Mouse (Mus musculus): Measurements from ENCODE around the gene 5031439G07Rik. TPM values are rescaled to one million over a fixed set of nuclear protein-coding genes. Genes with fewer than 3 reads are reported as not detected.

The 5031439G07Rik gene
- polyA plus RNA-seq, 1 experiment from 2014 or later = 18.7 TPM

- 64% methylated on average over 7 of the region's 7 CpGs for WGBS
- peaks cover 5% of the 10 kb centered on the region for H3K4me1 ChIP-seq
- no peak overlapping the region for H3K27ac ChIP-seq
- H3K27me3 ChIP-seq = no peaks in the 10 kb centered on the region
- H3K36me3 ChIP-seq = 0 out of 2 replicates have a peak, but pooled peaks cover 7% of the 10 kb centered on the region
- no peak for ATAC-seq (ENCODE audit: low FRiP score)
- no peak overlapping the region for H3K4me3 ChIP-seq
- no peaks in the 10 kb centered on the region for H3K9me3 ChIP-seq (replicated peaks)
- no peak overlapping the region for H3K4me2 ChIP-seq (replicated peaks)
- no peak overlapping the region for H3K9ac ChIP-seq
Observed at GRCm38 (mm10) chr15:84965575-84966360, 22.6 kb downstream of the 5031439G07Rik start.

GRCm38 (mm10) chr15:84964771-84965170 lies 23.6 kb downstream of the 5031439G07Rik start:
- H3K4me3 ChIP-seq = no peak overlapping the region
- H3K9me3 ChIP-seq (replicated peaks) = no peaks in the 10 kb centered on the region
- no peaks in the 10 kb centered on the region for H3K27me3 ChIP-seq
- H3K4me1 ChIP-seq = peaks cover 12% of the 10 kb centered on the region
- WGBS = 84% methylated on average over 5 of the region's 5 CpGs
- H3K4me2 ChIP-seq (replicated peaks) = no peak overlapping the region
- H3K9ac ChIP-seq = no peak overlapping the region
- no peak for ATAC-seq (ENCODE audit: low FRiP score)
- H3K27ac ChIP-seq = no peak overlapping the region
- H3K36me3 ChIP-seq = 0 out of 2 replicates have a peak, but pooled peaks cover 4% of the 10 kb centered on the region

- Histone ChIP-seq H3K4me1 (peaks cover 25% of the 10 kb centered on the region), H3K4me3 (no peak overlapping the region), H3K27ac (no peak overlapping the region), H3K9me3 (replicated peaks) (no peaks in the 10 kb centered on the region), H3K27me3 (no peaks in the 10 kb centered on the region), H3K9ac (no peak overlapping the region), H3K4me2 (replicated peaks) (no peak overlapping the region), H3K36me3 (peaks cover 10% of the 10 kb centered on the region; the same call in 1 of the 2 replicates)
- ATAC-seq (ENCODE audit: low FRiP score) = no peak
- WGBS = 83% methylated on average over 2 of the region's 2 CpGs
Observed at GRCm38 (mm10) chr15:84962518-84962917, 25.8 kb downstream of the 5031439G07Rik start.

DNA sequence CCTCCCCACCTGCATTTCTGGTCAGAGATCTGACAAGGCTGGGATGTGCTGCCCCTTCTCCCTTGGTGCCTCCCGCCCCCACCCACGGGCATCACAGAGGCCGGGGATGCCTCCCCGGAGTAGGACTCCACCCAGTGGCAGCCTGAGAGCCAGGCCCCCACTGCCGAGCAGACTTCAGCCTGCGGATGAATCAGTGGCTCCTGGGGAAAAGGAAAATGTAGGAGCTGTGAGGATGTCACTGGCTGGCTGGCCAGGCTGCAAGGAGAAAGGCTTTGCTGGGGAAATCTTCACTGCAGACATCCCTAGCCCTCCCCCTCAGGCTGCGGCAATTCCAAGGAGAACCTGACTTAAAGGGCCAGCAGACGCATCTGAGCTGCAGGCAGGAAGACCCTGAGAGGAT lies 27.7 kb downstream of the 5031439G07Rik start:
- H3K9ac ChIP-seq = peak overlapping the region; percentile 53
- H3K9me3 ChIP-seq (replicated peaks) = no peaks in the 10 kb centered on the region
- peaks cover 16% of the 10 kb centered on the region for H3K36me3 ChIP-seq
- H3K27me3 ChIP-seq = no peaks in the 10 kb centered on the region
- 0 out of 2 replicates have a peak overlapping the region, but pooled peaks have one; percentile 13 for H3K4me2 ChIP-seq (replicated peaks)
- H3K27ac ChIP-seq = no peak overlapping the region
- H3K4me1 ChIP-seq = peaks cover 26% of the 10 kb centered on the region
- WGBS = 26% methylated on average over 8 of the region's 8 CpGs
- ATAC-seq (ENCODE audit: low FRiP score) = no peak
- H3K4me3 ChIP-seq = no peak overlapping the region

DNA sequence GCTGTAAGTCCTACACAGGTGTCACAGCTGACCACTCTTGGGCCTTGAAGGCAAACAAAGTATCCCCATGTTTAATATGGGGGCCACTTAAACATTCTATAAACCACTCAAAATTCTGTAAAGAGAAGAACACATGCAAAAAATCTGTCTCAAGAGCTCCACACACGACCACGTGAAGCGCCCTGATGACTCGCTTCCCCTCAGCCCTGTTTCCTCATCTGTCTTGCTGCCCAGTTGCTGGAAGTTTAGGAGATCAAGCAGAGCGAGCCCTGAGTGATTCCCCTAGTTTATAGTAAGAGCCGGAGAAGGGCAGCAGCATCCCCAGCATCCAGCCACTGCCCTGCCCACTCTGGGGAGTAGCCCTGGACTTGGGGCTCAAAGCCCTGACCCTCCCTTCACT lies 28.5 kb downstream of the 5031439G07Rik start:
- Histone ChIP-seq H3K27me3 (no peaks in the 10 kb centered on the region), H3K4me3 (no peak overlapping the region), H3K36me3 (peaks cover 24% of the 10 kb centered on the region), H3K4me1 (peaks cover 26% of the 10 kb centered on the region), H3K9me3 (replicated peaks) (no peaks in the 10 kb centered on the region), H3K27ac (no peak overlapping the region), H3K4me2 (replicated peaks) (no peak overlapping the region), H3K9ac (no peak overlapping the region)
- ATAC-seq (ENCODE audit: low FRiP score) = no peak
- WGBS = 91% methylated on average over 6 of the region's 6 CpGs

- Histone ChIP-seq H3K4me2 (replicated peaks) (no peak overlapping the region), H3K4me3 (no peak overlapping the region), H3K9ac (no peak overlapping the region), H3K4me1 (peaks cover 26% of the 10 kb centered on the region), H3K27ac (no peak overlapping the region), H3K9me3 (replicated peaks) (no peaks in the 10 kb centered on the region), H3K36me3 (peaks cover 40% of the 10 kb centered on the region), H3K27me3 (no peaks in the 10 kb centered on the region)
- ATAC-seq (ENCODE audit: low FRiP score) = no peak
- 88% methylated on average over 3 of the region's 3 CpGs for WGBS
Observed at GRCm38 (mm10) chr15:84958331-84958730, 30.0 kb downstream of the 5031439G07Rik start.

DNA sequence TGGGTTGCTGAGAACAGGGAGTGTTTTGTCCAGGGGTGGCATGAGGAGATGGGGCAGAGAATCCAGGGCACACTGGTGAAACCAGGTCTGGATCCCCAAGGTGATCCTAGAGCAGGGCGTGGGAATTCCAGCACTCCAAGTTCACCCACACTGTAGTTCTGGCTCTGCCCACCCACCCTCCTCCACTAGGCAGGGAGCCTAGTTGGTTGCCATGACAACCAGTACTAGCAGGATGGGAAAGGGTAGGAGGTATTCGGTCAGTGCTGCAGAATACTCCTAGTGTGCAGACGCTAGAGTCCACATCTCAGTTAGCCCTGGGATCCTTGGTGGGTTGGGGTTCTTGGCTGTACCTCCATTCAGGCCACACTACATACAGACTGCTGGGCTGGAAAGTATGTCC lies 30.5 kb downstream of the 5031439G07Rik start:
- no peak overlapping the region for H3K4me3 ChIP-seq
- H3K27me3 ChIP-seq = no peaks in the 10 kb centered on the region
- peaks cover 26% of the 10 kb centered on the region for H3K4me1 ChIP-seq
- H3K27ac ChIP-seq = no peak overlapping the region
- no peak overlapping the region for H3K4me2 ChIP-seq (replicated peaks)
- ATAC-seq (ENCODE audit: low FRiP score) = peak; percentile 66
- H3K36me3 ChIP-seq = peaks cover 45% of the 10 kb centered on the region
- WGBS = 26% methylated on average over 3 of the region's 3 CpGs
- no peaks in the 10 kb centered on the region for H3K9me3 ChIP-seq (replicated peaks)
- H3K9ac ChIP-seq = no peak overlapping the region

DNA sequence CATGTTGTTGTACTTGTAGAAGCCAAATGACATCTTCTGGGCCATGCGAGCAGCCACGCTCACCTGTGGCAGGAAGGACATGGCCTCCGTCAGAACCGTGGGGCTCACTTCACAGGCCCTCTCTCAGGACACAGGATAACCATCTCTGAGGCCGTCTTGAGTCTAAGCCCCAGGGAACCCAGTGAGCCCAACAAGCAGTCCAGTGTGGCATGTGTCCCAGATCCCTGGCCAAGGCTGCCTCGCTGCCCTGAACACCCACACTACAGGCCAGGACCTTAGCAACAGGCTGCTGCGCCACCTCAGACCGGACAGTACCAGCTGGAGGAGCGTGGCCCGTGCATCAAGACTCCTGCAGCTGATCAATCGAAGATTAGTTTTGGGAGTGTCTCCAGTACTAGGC lies 35.1 kb downstream of the 5031439G07Rik start:
- ATAC-seq (ENCODE audit: low FRiP score) = no peak
- no peak overlapping the region for H3K9ac ChIP-seq
- H3K36me3 ChIP-seq = peaks cover 84% of the 10 kb centered on the region

GRCm38 (mm10) chr15:84950053-84950452 lies 38.3 kb downstream of the 5031439G07Rik start:
- Histone ChIP-seq H3K4me3 (no peak overlapping the region), H3K9me3 (replicated peaks) (no peaks in the 10 kb centered on the region), H3K36me3 (peaks cover 82% of the 10 kb centered on the region), H3K27ac (no peak overlapping the region), H3K4me2 (replicated peaks) (no peak overlapping the region), H3K4me1 (no peaks in the 10 kb centered on the region), H3K27me3 (no peaks in the 10 kb centered on the region), H3K9ac (no peak overlapping the region)
- no peak for ATAC-seq (ENCODE audit: low FRiP score)
- WGBS = 100% methylated on average over 4 of the region's 4 CpGs

More for the DNA sequence above, 35.1 kb downstream of the 5031439G07Rik start:
- H3K27ac ChIP-seq = no peak overlapping the region
- no peaks in the 10 kb centered on the region for H3K27me3 ChIP-seq
- peaks cover 8% of the 10 kb centered on the region for H3K4me1 ChIP-seq
- H3K4me3 ChIP-seq = no peak overlapping the region
- WGBS = 97% methylated on average over 11 of the region's 11 CpGs
- H3K9me3 ChIP-seq (replicated peaks) = no peaks in the 10 kb centered on the region
- H3K4me2 ChIP-seq (replicated peaks) = no peak overlapping the region

- H3K4me2 ChIP-seq (replicated peaks) = no peak overlapping the region
- no peak overlapping the region for H3K27ac ChIP-seq
- no peak overlapping the region for H3K4me3 ChIP-seq
- ATAC-seq (ENCODE audit: low FRiP score) = no peak
- no peaks in the 10 kb centered on the region for H3K4me1 ChIP-seq
- no peak overlapping the region for H3K9ac ChIP-seq
- H3K27me3 ChIP-seq = no peaks in the 10 kb centered on the region
- WGBS = 90% methylated on average over 14 of the region's 14 CpGs
- H3K9me3 ChIP-seq (replicated peaks) = no peaks in the 10 kb centered on the region
- H3K36me3 ChIP-seq = peaks cover 71% of the 10 kb centered on the region
Observed at GRCm38 (mm10) chr15:84948990-84949389, 39.4 kb downstream of the 5031439G07Rik start.

- H3K4me1 ChIP-seq = no peaks in the 10 kb centered on the region
- H3K9me3 ChIP-seq (replicated peaks) = no peaks in the 10 kb centered on the region
- no peak overlapping the region for H3K4me2 ChIP-seq (replicated peaks)
- WGBS = 87% methylated on average over 5 of the region's 5 CpGs
- no peak overlapping the region for H3K4me3 ChIP-seq
- H3K9ac ChIP-seq = no peak overlapping the region
- no peak overlapping the region for H3K27ac ChIP-seq
- peaks cover 50% of the 10 kb centered on the region for H3K36me3 ChIP-seq
- no peak for ATAC-seq (ENCODE audit: low FRiP score)
- no peaks in the 10 kb centered on the region for H3K27me3 ChIP-seq
Observed at GRCm38 (mm10) chr15:84944319-84944718, 44.0 kb downstream of the 5031439G07Rik start.

GRCm38 (mm10) chr15:84942647-84943285 lies 45.6 kb downstream of the 5031439G07Rik start:
- Histone ChIP-seq H3K36me3 (peaks cover 50% of the 10 kb centered on the region), H3K4me3 (no peak overlapping the region), H3K9me3 (replicated peaks) (no peaks in the 10 kb centered on the region), H3K27ac (no peak overlapping the region), H3K4me2 (replicated peaks) (no peak overlapping the region), H3K9ac (no peak overlapping the region), H3K27me3 (no peaks in the 10 kb centered on the region), H3K4me1 (no peaks in the 10 kb centered on the region)
- 77% methylated on average over 11 of the region's 11 CpGs for WGBS
- no peak for ATAC-seq (ENCODE audit: low FRiP score)
